Mouse (Mus musculus) brain, embryonic 14.5 days (tissue): Measurements from ENCODE around the gene Igfals. TPM values are rescaled to one million over a fixed set of nuclear protein-coding genes. Genes with fewer than 3 reads are reported as not detected.

Source experiments
- DNase-seq: peaks from one replicate; pipeline ENCODE4 v3.0.0-alpha.2; 2011; ENCODE audit warnings: low read depth
- CTCF ChIP-seq: fragments of 200-500 bp; IDR thresholded peaks from 2 replicates; pipeline ENCODE4 v1.5.1; 2012; ENCODE audit warnings: inconsistent platforms, mild to moderate bottlenecking, moderate library complexity, borderline replicate concordance; ENCODE audit not compliant: insufficient read depth, insufficient read length; ENCODE audit errors: extremely low read depth
- POLR2A ChIP-seq: fragments of 200-500 bp; IDR thresholded peaks from 2 replicates; pipeline ENCODE4 v1.6.1; 2012; ENCODE audit warnings: mild to moderate bottlenecking, inconsistent platforms, borderline replicate concordance; ENCODE audit not compliant: poor library complexity, insufficient read depth, insufficient read length, severe bottlenecking; ENCODE audit errors: extremely low read depth
- polyA plus RNA-seq: library from polyadenylated mRNA; depleted of rRNA; stranded (reverse); fragments of >200 nt; gene quantifications from 2 replicates; pipeline ENCODE4 v1.2.3, GENCODE M21; 2012

Igfals gene
- polyA plus RNA-seq, 1 experiment, result not detected

GRCm38 (mm10) chr17:24896241-24896992 is 30.6 kb downstream of the Igfals start, which contains the start of gene Nme3:
Nme3 (plus strand) TSS chr17:24896500.
- TF ChIP-seq CTCF (peak; percentile 13; the same call in 1 of the 2 replicates), POLR2A (no peak)
- peak; percentile 84 for DNase-seq

GRCm38 (mm10) chr17:24896993-24897269 is 31.1 kb downstream of the Igfals start:
- no peak for DNase-seq
- TF ChIP-seq CTCF (no peak), POLR2A (no peak)

- TF ChIP-seq POLR2A, result no peak
- TF ChIP-seq CTCF, result no peak
- DNase-seq, result no peak
Observed at GRCm38 (mm10) chr17:24897600-24897999, 31.8 kb downstream of the Igfals start.

GRCm38 (mm10) chr17:24898041-24898854 is 32.5 kb downstream of the Igfals start:
- no peak for DNase-seq
- TF ChIP-seq POLR2A, result no peak
- TF ChIP-seq CTCF, result no peak

GRCm38 (mm10) chr17:24899153-24899552 is 33.4 kb downstream of the Igfals start:
- no peak for DNase-seq
- TF ChIP-seq CTCF (no peak), POLR2A (no peak)

- no peak for DNase-seq
- TF ChIP-seq POLR2A (no peak), CTCF (no peak)
Observed at GRCm38 (mm10) chr17:24900014-24900413, 34.2 kb downstream of the Igfals start.

GRCm38 (mm10) chr17:24902124-24902523 is 36.3 kb downstream of the Igfals start:
- DNase-seq, result no peak
- TF ChIP-seq POLR2A, result no peak
- no peak for TF ChIP-seq CTCF

- TF ChIP-seq POLR2A (no peak), CTCF (peak; percentile 40; the same call in 1 of the 2 replicates)
- no peak for DNase-seq
Observed at GRCm38 (mm10) chr17:24902671-24903474, 37.1 kb downstream of the Igfals start.

GRCm38 (mm10) chr17:24903767-24904166 is 38.0 kb downstream of the Igfals start:
- TF ChIP-seq CTCF (no peak), POLR2A (no peak)
- DNase-seq, result no peak

GRCm38 (mm10) chr17:24907591-24907990 is 41.8 kb downstream of the Igfals start:
- DNase-seq, result no peak
- TF ChIP-seq CTCF (no peak), POLR2A (no peak)

- no peak for DNase-seq
- no peak for TF ChIP-seq POLR2A
Observed at GRCm38 (mm10) chr17:24913984-24914383, 48.2 kb downstream of the Igfals start.
